Mouse (Mus musculus) intestine, postnatal 0 days (tissue): ENCODE results near the gene Arid4a. TPM values are rescaled to one million over a fixed set of nuclear protein-coding genes. Genes with fewer than 3 reads are reported as not detected.

Experiments used
- ATAC-seq: fragments of 200-750 bp; cut with Nextera tagmentation; 2 replicates; pipeline ENCODE4 v1.8.0; 2017; ENCODE audit warnings: mild to moderate bottlenecking, moderate TSS enrichment, moderate library complexity
- H3K27ac ChIP-seq: fragments of 300-500 bp; sonication (generic); 2 replicates; pipeline ENCODE4 v1.5.1; 2014; ENCODE audit warnings: mild to moderate bottlenecking, low read depth, low read length, moderate library complexity
- H3K27me3 ChIP-seq: fragments of 300-500 bp; sonication (generic); replicated peaks from 2 replicates; pipeline ENCODE4 v1.6.1; 2014; ENCODE audit warnings: low read length, mixed read lengths; ENCODE audit not compliant: control insufficient read depth, insufficient read depth
- H3K36me3 ChIP-seq: fragments of 300-500 bp; sonication (generic); 2 replicates; pipeline ENCODE4 v1.6.1; 2014; ENCODE audit warnings: mild to moderate bottlenecking, moderate library complexity; ENCODE audit not compliant: control insufficient read depth, insufficient read depth
- H3K4me1 ChIP-seq: fragments of 300-500 bp; sonication (generic); replicated peaks from 2 replicates; pipeline ENCODE4 v1.6.1; 2014; ENCODE audit warnings: antibody characterized with exemption, low read length, mixed read lengths; ENCODE audit not compliant: control insufficient read depth, insufficient read depth
- H3K4me2 ChIP-seq: fragments of 300-500 bp; sonication (generic); replicated peaks from 2 replicates; pipeline ENCODE4 v1.6.1; 2014; ENCODE audit warnings: low read depth, mild to moderate bottlenecking, moderate library complexity
- H3K4me3 ChIP-seq: fragments of 300-500 bp; sonication (generic); 2 replicates; pipeline ENCODE4 v1.5.1; 2014; ENCODE audit warnings: low read depth, low read length
- H3K9ac ChIP-seq: fragments of 300-500 bp; sonication (generic); 2 replicates; pipeline ENCODE4 v1.6.1; 2014; ENCODE audit warnings: mild to moderate bottlenecking, low read depth, low read length
- H3K9me3 ChIP-seq: fragments of 300-500 bp; sonication (generic); 2 replicates; pipeline ENCODE4 v1.6.1; 2016; ENCODE audit warnings: mixed run types; ENCODE audit not compliant: control insufficient read depth
- CTCF ChIP-seq: sonication (generic); IDR thresholded peaks from 2 replicates; pipeline ENCODE4 v1.5.1; 2016; ENCODE audit warnings: low read depth, mild to moderate bottlenecking, control low read depth, antibody characterized with exemption, moderate library complexity
- WGBS: fragments of 180-500 bp; shearing (Covaris S2); extraction: QIAGEN DNeasy Blood & Tissue Kit; methylation state at CpG from one replicate; pipeline ENCODE4 v1.1.7; 2014; 5-methylcytosine and 5-hydroxymethylcytosine counted together
- polyA plus RNA-seq: library from polyadenylated mRNA; unstranded; fragments of >200 nt; fragmentation: Nextera tagmentation; extraction: Ambion mirVana; gene quantifications from 2 replicates; pipeline ENCODE4 v1.2.1, GENCODE M21; 2015

Arid4a gene
- polyA plus RNA-seq, 1 experiment from 2014 or later: 23.2 TPM

GRCm38 (mm10) chr12:71036729-71037404 is 21.1 kb downstream of the Arid4a start:
- no peaks in the 10 kb centered on the region for H3K4me1 ChIP-seq
- peak; percentile 63; the same call in 1 of the 2 replicates for ATAC-seq
- no peak overlapping the region for H3K27ac ChIP-seq
- no peak for TF ChIP-seq CTCF
- no peak overlapping the region for H3K9ac ChIP-seq
- H3K4me2 ChIP-seq: no peak overlapping the region
- no peaks in the 10 kb centered on the region for H3K27me3 ChIP-seq
- no peak overlapping the region for H3K4me3 ChIP-seq
- H3K36me3 ChIP-seq: peaks cover 52% of the 10 kb centered on the region
- H3K9me3 ChIP-seq: no peaks in the 10 kb centered on the region
- 89% methylated on average over 12 of the region's 12 CpGs for WGBS

GRCm38 (mm10) chr12:71040462-71040861 is 24.7 kb downstream of the Arid4a start:
- 81% methylated on average over 7 of the region's 7 CpGs for WGBS
- no peak overlapping the region for H3K4me3 ChIP-seq
- peaks cover 45% of the 10 kb centered on the region for H3K36me3 ChIP-seq
- H3K9me3 ChIP-seq: no peaks in the 10 kb centered on the region
- TF ChIP-seq CTCF: no peak
- no peaks in the 10 kb centered on the region for H3K4me1 ChIP-seq
- no peak overlapping the region for H3K27ac ChIP-seq
- H3K9ac ChIP-seq: no peak overlapping the region
- no peak for ATAC-seq
- no peaks in the 10 kb centered on the region for H3K27me3 ChIP-seq
- no peak overlapping the region for H3K4me2 ChIP-seq

- no peak for TF ChIP-seq CTCF
- Histone ChIP-seq H3K27me3 (no peaks in the 10 kb centered on the region), H3K4me3 (no peak overlapping the region), H3K4me1 (no peaks in the 10 kb centered on the region), H3K9ac (no peak overlapping the region), H3K27ac (no peak overlapping the region), H3K36me3 (peaks cover 49% of the 10 kb centered on the region), H3K4me2 (no peak overlapping the region), H3K9me3 (no peaks in the 10 kb centered on the region)
- ATAC-seq: no peak
- WGBS: 97% methylated on average over 1 of the region's 1 CpGs
Measured at GRCm38 (mm10) chr12:71042451-71042850, 26.7 kb downstream of the Arid4a start.

GRCm38 (mm10) chr12:71043571-71043970 is 27.8 kb downstream of the Arid4a start:
- 69% methylated on average over 3 of the region's 3 CpGs for WGBS
- peaks cover 45% of the 10 kb centered on the region for H3K36me3 ChIP-seq
- no peaks in the 10 kb centered on the region for H3K27me3 ChIP-seq
- H3K4me1 ChIP-seq: no peaks in the 10 kb centered on the region
- no peak overlapping the region for H3K4me2 ChIP-seq
- TF ChIP-seq CTCF: no peak
- no peak overlapping the region for H3K4me3 ChIP-seq
- no peak for ATAC-seq
- H3K27ac ChIP-seq: no peak overlapping the region
- no peaks in the 10 kb centered on the region for H3K9me3 ChIP-seq
- H3K9ac ChIP-seq: no peak overlapping the region

- H3K4me2 ChIP-seq: no peak overlapping the region
- no peaks in the 10 kb centered on the region for H3K27me3 ChIP-seq
- peaks cover 44% of the 10 kb centered on the region for H3K36me3 ChIP-seq
- ATAC-seq: no peak
- no peak overlapping the region for H3K9ac ChIP-seq
- H3K9me3 ChIP-seq: no peaks in the 10 kb centered on the region
- H3K27ac ChIP-seq: no peak overlapping the region
- H3K4me3 ChIP-seq: no peak overlapping the region
- no peaks in the 10 kb centered on the region for H3K4me1 ChIP-seq
- no peak for TF ChIP-seq CTCF
- 60% methylated on average over 2 of the region's 2 CpGs for WGBS
Measured at GRCm38 (mm10) chr12:71044488-71044887, 28.7 kb downstream of the Arid4a start.

GRCm38 (mm10) chr12:71046501-71046900 is 30.7 kb downstream of the Arid4a start:
- no peak for ATAC-seq
- H3K27me3 ChIP-seq: no peaks in the 10 kb centered on the region

More at GRCm38 (mm10) chr12:71046501-71046900, 30.7 kb downstream of the Arid4a start:
- Histone ChIP-seq H3K9ac (no peak overlapping the region), H3K4me1 (no peaks in the 10 kb centered on the region), H3K27ac (no peak overlapping the region), H3K4me2 (no peak overlapping the region), H3K4me3 (no peak overlapping the region), H3K9me3 (no peaks in the 10 kb centered on the region), H3K36me3 (peaks cover 33% of the 10 kb centered on the region)
- WGBS: 94% methylated on average over 4 of the region's 4 CpGs
- no peak for TF ChIP-seq CTCF
